Mouse (Mus musculus): ENCODE measurements around the gene Epb41l5. TPM values are rescaled to one million over a fixed set of nuclear protein-coding genes. Genes with fewer than 3 reads are reported as not detected.

The Epb41l5 gene
- polyA plus RNA-seq, 1 experiment from 2014 or later = 77.3 TPM

- no peak overlapping the region for H3K27ac ChIP-seq (ENCODE audit: low read length)
- no peak overlapping the region for H3K4me3 ChIP-seq (ENCODE audit: low read length)
- WGBS = 95% methylated on average over 1 of the region's 1 CpGs
- H3K27me3 ChIP-seq (ENCODE audit: insufficient read depth, low read length) = no peaks in the 10 kb centered on the region
- H3K9ac ChIP-seq (replicated peaks; ENCODE audit: low read length) = no peak overlapping the region
- H3K4me2 ChIP-seq (replicated peaks; ENCODE audit: low read depth, low read length) = no peak overlapping the region
- no peaks in the 10 kb centered on the region for H3K4me1 ChIP-seq (ENCODE audit: insufficient read depth, low read length)
- H3K9me3 ChIP-seq (ENCODE audit: low read length) = no peaks in the 10 kb centered on the region
- H3K36me3 ChIP-seq (ENCODE audit: insufficient read depth, low read length) = peaks cover 34% of the 10 kb centered on the region
- ATAC-seq (ENCODE audit: low FRiP score, low TSS enrichment) = no peak
These were observed 97.1 kb downstream of the Epb41l5 start for GRCm38 (mm10) chr1:119551651-119552050.

DNA sequence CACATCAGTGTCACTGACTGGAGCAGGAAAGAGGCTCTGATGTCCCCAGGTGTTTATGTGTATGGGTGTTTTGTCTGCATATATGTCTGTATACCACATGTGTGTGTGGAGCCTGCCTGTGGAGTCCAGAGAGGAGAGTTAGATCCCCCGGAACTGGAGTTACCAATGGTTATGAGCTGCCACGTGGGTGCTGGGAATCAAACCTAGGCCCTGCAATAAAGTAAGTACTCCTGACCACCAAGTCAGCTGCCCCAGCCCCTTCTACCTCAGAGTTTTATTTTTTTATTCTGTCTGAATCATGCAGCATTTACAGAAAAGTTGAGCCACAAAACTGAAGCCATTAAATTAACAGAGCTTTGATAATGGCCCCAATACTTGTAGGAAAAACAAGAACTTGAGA lies 98.7 kb downstream of the Epb41l5 start:
- H3K36me3 ChIP-seq (ENCODE audit: insufficient read depth, low read length) = peaks cover 35% of the 10 kb centered on the region
- no peak for ATAC-seq (ENCODE audit: low FRiP score, low TSS enrichment)
- 93% methylated on average over 2 of the region's 2 CpGs for WGBS
- H3K9me3 ChIP-seq (ENCODE audit: low read length) = no peaks in the 10 kb centered on the region
- no peak overlapping the region for H3K4me2 ChIP-seq (replicated peaks; ENCODE audit: low read depth, low read length)
- H3K4me1 ChIP-seq (ENCODE audit: insufficient read depth, low read length) = no peaks in the 10 kb centered on the region
- no peak overlapping the region for H3K9ac ChIP-seq (replicated peaks; ENCODE audit: low read length)
- no peak overlapping the region for H3K4me3 ChIP-seq (ENCODE audit: low read length)
- H3K27ac ChIP-seq (ENCODE audit: low read length) = no peak overlapping the region
- no peaks in the 10 kb centered on the region for H3K27me3 ChIP-seq (ENCODE audit: insufficient read depth, low read length)

DNA sequence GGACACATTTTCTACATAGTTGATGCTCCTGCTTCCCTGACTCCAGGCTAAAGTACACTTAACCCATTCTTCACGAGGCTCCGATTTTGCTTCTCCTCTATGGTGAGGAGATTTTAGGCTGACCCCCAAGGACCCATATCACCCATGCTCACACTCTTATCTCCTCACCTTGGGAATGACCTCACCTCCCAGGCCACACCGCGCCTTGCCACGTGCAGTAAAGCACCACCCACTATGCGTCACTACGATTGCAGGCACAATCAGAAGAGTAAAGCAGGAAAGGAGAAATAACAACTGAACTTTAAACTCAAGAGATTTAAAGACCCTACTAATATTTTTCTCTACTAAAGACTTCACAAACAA lies 99.5 kb downstream of the Epb41l5 start:
- no peak for ATAC-seq (ENCODE audit: low FRiP score, low TSS enrichment)

DNA sequence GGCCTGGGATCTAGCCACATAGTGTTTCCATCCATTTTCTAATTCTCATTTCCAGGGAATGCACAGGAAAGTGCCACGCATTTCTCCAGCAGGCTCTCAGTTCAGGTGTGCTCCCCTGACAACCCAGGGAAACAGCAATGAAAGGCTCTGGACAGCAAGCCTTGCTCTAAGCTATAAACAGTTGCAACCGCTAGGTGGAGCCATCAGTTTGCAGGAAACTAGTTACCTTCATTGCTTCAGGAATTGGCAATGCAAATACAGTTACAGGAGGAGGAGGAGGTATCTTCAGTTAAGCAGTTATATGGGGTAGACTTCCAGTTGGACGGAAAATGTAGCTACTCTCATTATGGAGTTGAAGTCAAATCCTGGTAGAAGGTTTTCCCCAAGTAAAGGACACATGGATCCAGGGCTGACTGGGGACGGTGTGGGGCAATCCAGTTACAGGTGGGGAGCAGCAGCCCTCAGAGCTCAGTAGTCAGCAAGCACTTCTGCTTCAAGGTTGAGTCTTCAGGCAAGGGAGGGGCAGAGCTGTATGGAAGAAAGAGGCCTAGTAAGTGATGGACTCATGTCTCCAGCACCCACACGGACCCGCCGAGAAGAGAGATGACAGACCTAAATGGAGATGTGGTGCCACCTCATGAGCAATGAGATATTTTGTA lies 100.0 kb downstream of the Epb41l5 start:
- no peak overlapping the region for H3K27ac ChIP-seq (ENCODE audit: low read length)
- peaks cover 32% of the 10 kb centered on the region for H3K36me3 ChIP-seq (ENCODE audit: insufficient read depth, low read length)
- H3K4me3 ChIP-seq (ENCODE audit: low read length) = no peak overlapping the region
- no peaks in the 10 kb centered on the region for H3K27me3 ChIP-seq (ENCODE audit: insufficient read depth, low read length)
- H3K4me2 ChIP-seq (replicated peaks; ENCODE audit: low read depth, low read length) = no peak overlapping the region
- H3K9me3 ChIP-seq (ENCODE audit: low read length) = no peaks in the 10 kb centered on the region
- H3K9ac ChIP-seq (replicated peaks; ENCODE audit: low read length) = no peak overlapping the region
- H3K4me1 ChIP-seq (ENCODE audit: insufficient read depth, low read length) = no peaks in the 10 kb centered on the region
- 0 out of 2 replicates have a peak, but pooled peaks have one; percentile 51 for ATAC-seq (ENCODE audit: low FRiP score, low TSS enrichment)
- 68% methylated on average over 7 of the region's 7 CpGs for WGBS

More for the DNA sequence above, 99.5 kb downstream of the Epb41l5 start:
- WGBS = 84% methylated on average over 7 of the region's 7 CpGs
- Histone ChIP-seq H3K27me3 (ENCODE audit: insufficient read depth, low read length) (no peaks in the 10 kb centered on the region), H3K4me2 (replicated peaks; ENCODE audit: low read depth, low read length) (no peak overlapping the region), H3K4me1 (ENCODE audit: insufficient read depth, low read length) (no peaks in the 10 kb centered on the region), H3K27ac (ENCODE audit: low read length) (no peak overlapping the region), H3K36me3 (ENCODE audit: insufficient read depth, low read length) (peaks cover 35% of the 10 kb centered on the region), H3K9ac (replicated peaks; ENCODE audit: low read length) (no peak overlapping the region), H3K9me3 (ENCODE audit: low read length) (no peaks in the 10 kb centered on the region), H3K4me3 (ENCODE audit: low read length) (no peak overlapping the region)

- Histone ChIP-seq H3K4me1 (ENCODE audit: insufficient read depth, low read length) (peaks cover 4% of the 10 kb centered on the region; the same call in 1 of the 2 replicates), H3K27ac (ENCODE audit: low read length) (no peak overlapping the region), H3K27me3 (ENCODE audit: insufficient read depth, low read length) (no peaks in the 10 kb centered on the region), H3K4me3 (ENCODE audit: low read length) (no peak overlapping the region), H3K36me3 (ENCODE audit: insufficient read depth, low read length) (peaks cover 20% of the 10 kb centered on the region), H3K4me2 (replicated peaks; ENCODE audit: low read depth, low read length) (no peak overlapping the region), H3K9me3 (ENCODE audit: low read length) (no peaks in the 10 kb centered on the region), H3K9ac (replicated peaks; ENCODE audit: low read length) (no peak overlapping the region)
- no peak for ATAC-seq (ENCODE audit: low FRiP score, low TSS enrichment)
- WGBS = 87% methylated on average over 3 of the region's 3 CpGs
These were observed 102.3 kb downstream of the Epb41l5 start for GRCm38 (mm10) chr1:119546490-119546889.

DNA sequence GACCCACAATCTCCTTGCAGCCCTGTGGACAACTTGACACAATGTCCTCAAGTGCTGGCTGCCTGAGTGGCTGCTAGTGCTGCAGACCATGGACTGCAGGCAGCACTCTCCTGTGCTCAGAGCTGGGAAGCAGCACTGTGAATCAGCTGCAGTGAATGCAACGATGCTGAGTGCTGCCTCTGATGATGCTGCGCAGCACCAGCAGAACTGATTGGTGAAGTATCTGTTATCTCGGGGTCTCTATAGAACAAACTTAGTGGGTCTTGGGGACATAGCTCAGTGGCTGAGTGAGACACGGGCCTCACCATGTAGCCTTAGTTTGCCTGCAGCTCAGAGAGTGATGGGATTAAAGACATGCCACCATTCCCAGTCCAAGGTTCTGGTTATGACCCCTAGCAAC lies 103.1 kb downstream of the Epb41l5 start:
- Histone ChIP-seq H3K27ac (ENCODE audit: low read length) (no peak overlapping the region), H3K9ac (replicated peaks; ENCODE audit: low read length) (no peak overlapping the region), H3K36me3 (ENCODE audit: insufficient read depth, low read length) (peaks cover 15% of the 10 kb centered on the region), H3K4me1 (ENCODE audit: insufficient read depth, low read length) (peaks cover 4% of the 10 kb centered on the region; the same call in 1 of the 2 replicates), H3K27me3 (ENCODE audit: insufficient read depth, low read length) (no peaks in the 10 kb centered on the region), H3K4me3 (ENCODE audit: low read length) (no peak overlapping the region), H3K9me3 (ENCODE audit: low read length) (no peaks in the 10 kb centered on the region), H3K4me2 (replicated peaks; ENCODE audit: low read depth, low read length) (no peak overlapping the region)
- no peak for ATAC-seq (ENCODE audit: low FRiP score, low TSS enrichment)
- 91% methylated on average over 4 of the region's 4 CpGs for WGBS

- no peak overlapping the region for H3K4me3 ChIP-seq (ENCODE audit: low read length)
- WGBS = 60% methylated on average over 2 of the region's 2 CpGs
These were observed 103.6 kb downstream of the Epb41l5 start for GRCm38 (mm10) chr1:119545164-119545563.

GRCm38 (mm10) chr1:119544611-119545155 lies 104.1 kb downstream of the Epb41l5 start:
- H3K9ac ChIP-seq (replicated peaks; ENCODE audit: low read length) = no peak overlapping the region
- H3K9me3 ChIP-seq (ENCODE audit: low read length) = no peaks in the 10 kb centered on the region
- no peak overlapping the region for H3K4me2 ChIP-seq (replicated peaks; ENCODE audit: low read depth, low read length)
- peaks cover 13% of the 10 kb centered on the region for H3K36me3 ChIP-seq (ENCODE audit: insufficient read depth, low read length)
- H3K27me3 ChIP-seq (ENCODE audit: insufficient read depth, low read length) = no peaks in the 10 kb centered on the region
- peaks cover 4% of the 10 kb centered on the region; the same call in 1 of the 2 replicates for H3K4me1 ChIP-seq (ENCODE audit: insufficient read depth, low read length)
- ATAC-seq (ENCODE audit: low FRiP score, low TSS enrichment) = no peak
- WGBS = 66% methylated on average over 5 of the region's 5 CpGs
- H3K4me3 ChIP-seq (ENCODE audit: low read length) = no peak overlapping the region
- H3K27ac ChIP-seq (ENCODE audit: low read length) = no peak overlapping the region

More at GRCm38 (mm10) chr1:119545164-119545563, 103.6 kb downstream of the Epb41l5 start:
- peaks cover 15% of the 10 kb centered on the region for H3K36me3 ChIP-seq (ENCODE audit: insufficient read depth, low read length)
- no peaks in the 10 kb centered on the region for H3K9me3 ChIP-seq (ENCODE audit: low read length)
- peaks cover 4% of the 10 kb centered on the region; the same call in 1 of the 2 replicates for H3K4me1 ChIP-seq (ENCODE audit: insufficient read depth, low read length)
- ATAC-seq (ENCODE audit: low FRiP score, low TSS enrichment) = no peak
- H3K4me2 ChIP-seq (replicated peaks; ENCODE audit: low read depth, low read length) = no peak overlapping the region
- H3K27me3 ChIP-seq (ENCODE audit: insufficient read depth, low read length) = no peaks in the 10 kb centered on the region
- H3K9ac ChIP-seq (replicated peaks; ENCODE audit: low read length) = no peak overlapping the region
- H3K27ac ChIP-seq (ENCODE audit: low read length) = no peak overlapping the region

- Histone ChIP-seq H3K27me3 (ENCODE audit: insufficient read depth, low read length) (no peaks in the 10 kb centered on the region), H3K9me3 (ENCODE audit: low read length) (no peaks in the 10 kb centered on the region), H3K4me2 (replicated peaks; ENCODE audit: low read depth, low read length) (no peak overlapping the region), H3K36me3 (ENCODE audit: insufficient read depth, low read length) (peaks cover 12% of the 10 kb centered on the region), H3K4me1 (ENCODE audit: insufficient read depth, low read length) (peaks cover 4% of the 10 kb centered on the region; the same call in 1 of the 2 replicates), H3K4me3 (ENCODE audit: low read length) (no peak overlapping the region), H3K9ac (replicated peaks; ENCODE audit: low read length) (no peak overlapping the region), H3K27ac (ENCODE audit: low read length) (no peak overlapping the region)
- 91% methylated on average over 6 of the region's 6 CpGs for WGBS
- no peak for ATAC-seq (ENCODE audit: low FRiP score, low TSS enrichment)
These were observed 105.5 kb downstream of the Epb41l5 start for GRCm38 (mm10) chr1:119543316-119543715.

DNA sequence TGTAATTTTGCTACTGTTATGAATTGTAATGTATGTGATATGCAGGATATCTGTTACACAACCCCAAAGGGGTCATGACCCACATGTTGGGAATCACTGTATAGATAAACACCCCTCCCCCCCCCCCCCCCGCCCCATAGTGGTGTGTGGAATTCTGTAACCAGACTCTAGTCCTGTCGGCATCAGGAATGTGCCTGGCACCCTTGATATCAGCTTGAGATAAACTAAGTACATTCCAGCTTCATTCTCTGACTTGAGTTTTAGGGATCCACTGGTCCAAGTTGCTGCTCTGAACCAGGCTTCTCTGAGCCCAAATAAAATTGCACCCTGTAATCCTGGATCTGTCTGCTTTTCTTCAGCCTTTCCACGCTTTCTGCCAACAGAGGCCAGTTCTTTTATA lies 107.2 kb downstream of the Epb41l5 start:
- Histone ChIP-seq H3K4me3 (ENCODE audit: low read length) (no peak overlapping the region), H3K27ac (ENCODE audit: low read length) (no peak overlapping the region), H3K4me1 (ENCODE audit: insufficient read depth, low read length) (peaks cover 4% of the 10 kb centered on the region; the same call in 1 of the 2 replicates), H3K9ac (replicated peaks; ENCODE audit: low read length) (no peak overlapping the region), H3K9me3 (ENCODE audit: low read length) (no peaks in the 10 kb centered on the region), H3K4me2 (replicated peaks; ENCODE audit: low read depth, low read length) (no peak overlapping the region), H3K27me3 (ENCODE audit: insufficient read depth, low read length) (no peaks in the 10 kb centered on the region), H3K36me3 (ENCODE audit: insufficient read depth, low read length) (peaks cover under 1% of the 10 kb centered on the region; the same call in 1 of the 2 replicates)
- no peak for ATAC-seq (ENCODE audit: low FRiP score, low TSS enrichment)
- WGBS = 41% methylated on average over 3 of the region's 3 CpGs
